In the genomic region with DNA sequence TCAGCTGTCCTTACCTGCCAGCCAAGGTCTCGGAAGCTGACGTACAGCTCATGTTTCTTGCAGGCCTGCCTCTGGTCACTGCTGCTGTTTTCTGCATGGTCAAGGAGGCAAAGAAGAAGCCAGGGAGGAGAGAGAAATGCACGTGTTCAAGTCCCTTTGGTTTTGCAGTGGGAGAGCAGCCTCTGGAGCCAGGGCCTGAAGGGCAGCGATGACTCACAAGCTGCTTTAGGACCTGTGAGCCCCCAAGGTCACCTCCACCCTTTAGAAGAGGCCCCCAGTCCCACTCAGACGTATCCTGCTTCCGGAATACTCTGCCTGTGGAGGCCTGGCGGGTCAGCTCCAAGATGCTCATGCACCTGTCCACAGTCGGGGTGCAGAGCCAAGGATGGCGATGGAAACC, we compare ENCODE assay signal across 14 mouse cellular contexts.
"Had no signal": no experiment of that assay in that cellular context is flagged by ENCODE, and none has a peak within 500 bp of the region (broad histone marks: within the 10 kb centered on the region; RNA-seq: fewer than 3 reads in every experiment).

No protein-coding gene starts in this region.

- DNase-seq: kidney, postnatal 4 days; left cerebral cortex, postnatal 4 days; lung, adult 18-20 months; retina, postnatal 1 day; right cerebral cortex, postnatal 4 days; spleen, adult 18-20 months; thymus, adult 18-20 months; thymus, postnatal 14 days had no signal

- H3K9me3 ChIP-seq: limb, embryonic 13.5 days; midbrain, embryonic 12.5 days; neural tube, embryonic 13.5 days had no signal

- H3K4me2 ChIP-seq: limb, embryonic 13.5 days; midbrain, embryonic 12.5 days; neural tube, embryonic 13.5 days had no signal

- ATAC-seq: midbrain, embryonic 16.5 days had no signal

- H3K9ac ChIP-seq: limb, embryonic 13.5 days; liver, embryonic 14.5 days; midbrain, embryonic 12.5 days; neural tube, embryonic 13.5 days had no signal

- H3K27me3 ChIP-seq: limb, embryonic 13.5 days; midbrain, embryonic 12.5 days; neural tube, embryonic 13.5 days had no signal

- H3K27ac ChIP-seq: layer of hippocampus, adult 2 months; limb, embryonic 13.5 days; liver, embryonic 14.5 days; midbrain, embryonic 12.5 days; neural tube, embryonic 13.5 days had no signal

- H3K4me3 ChIP-seq: layer of hippocampus, adult 2 months; limb, embryonic 13.5 days; midbrain, embryonic 12.5 days; neural tube, embryonic 13.5 days had no signal

- H3K4me1 ChIP-seq: neural tube, embryonic 13.5 days had no signal

- H3K36me3 ChIP-seq: midbrain, embryonic 12.5 days; neural tube, embryonic 13.5 days had no signal
